Mouse (Mus musculus) kidney, postnatal 0 days (tissue): ENCODE measurements around the gene Olfr1234. TPM values are rescaled to one million over a fixed set of nuclear protein-coding genes. Genes with fewer than 3 reads are reported as not detected.

ENCODE experiments used
- ATAC-seq: fragments of 200-750 bp; cut with Nextera tagmentation; replicated peaks from 2 replicates; pipeline ENCODE4 v1.8.0; 2017; ENCODE audit warnings: low read depth, moderate number of reproducible peaks, moderate TSS enrichment, moderate library complexity; ENCODE audit not compliant: low FRiP score
- DNase-seq: peaks from one replicate; pipeline ENCODE4 v3.0.0-alpha.2; 2016; ENCODE audit warnings: low spot score
- H3K27ac ChIP-seq: fragments of 300-500 bp; sonication (generic); 2 replicates; pipeline ENCODE4 v1.5.1; 2014; ENCODE audit warnings: mild to moderate bottlenecking
- H3K27me3 ChIP-seq: fragments of 300-500 bp; sonication (generic); 2 replicates; pipeline ENCODE4 v1.6.1; 2014; ENCODE audit warnings: low read length, mixed read lengths; ENCODE audit not compliant: insufficient read depth
- H3K36me3 ChIP-seq: fragments of 300-500 bp; sonication (generic); 2 replicates; pipeline ENCODE4 v1.6.1; 2014; ENCODE audit warnings: low read length, mixed read lengths; ENCODE audit not compliant: insufficient read depth
- H3K4me1 ChIP-seq: fragments of 300-500 bp; sonication (generic); replicated peaks from 2 replicates; pipeline ENCODE4 v1.6.1; 2014; ENCODE audit warnings: antibody characterized with exemption, low read length, mixed read lengths; ENCODE audit not compliant: insufficient read depth
- H3K4me2 ChIP-seq: fragments of 300-500 bp; sonication (generic); 2 replicates; pipeline ENCODE4 v1.6.1; 2014; ENCODE audit warnings: mild to moderate bottlenecking, low read length, moderate library complexity, mixed read lengths
- H3K4me3 ChIP-seq: fragments of 300-500 bp; sonication (generic); replicated peaks from 2 replicates; pipeline ENCODE4 v1.5.1; 2014; ENCODE audit warnings: low read depth, low read length
- H3K9ac ChIP-seq: fragments of 300-500 bp; sonication (generic); 2 replicates; pipeline ENCODE4 v1.6.1; 2014; ENCODE audit warnings: low read depth, low read length
- H3K9me3 ChIP-seq: fragments of 300-500 bp; sonication (generic); replicated peaks from 2 replicates; pipeline ENCODE4 v1.6.1; 2016; ENCODE audit warnings: low read length, inconsistent platforms, mixed read lengths
- CTCF ChIP-seq: IDR thresholded peaks from 2 replicates; pipeline ENCODE4 v1.5.1; 2016; ENCODE audit warnings: antibody characterized with exemption, low read depth, mild to moderate bottlenecking, moderate library complexity
- WGBS: fragments of 180-500 bp; shearing (Covaris S2); extraction: QIAGEN DNeasy Blood & Tissue Kit; methylation state at CpG from one replicate; pipeline ENCODE4 v1.1.7; 2014; 5-methylcytosine and 5-hydroxymethylcytosine counted together
- polyA plus RNA-seq: library from polyadenylated mRNA; unstranded; fragments of >200 nt; fragmentation: Nextera tagmentation; extraction: Ambion mirVana; gene quantifications from 2 replicates; pipeline ENCODE4 v1.2.1, GENCODE M21; 2015

Olfr1234 gene
- not detected in 2 replicates for polyA plus RNA-seq

GRCm38 (mm10) chr2:89364765-89365164, at the start of gene Olfr1234:
Gene Olfr1234, minus strand, starts transcription at chr2:89364865.
- H3K36me3 ChIP-seq: no peaks in the 10 kb centered on the region
- no peaks in the 10 kb centered on the region for H3K27me3 ChIP-seq
- ATAC-seq (no peak), DNase-seq (no peak)
- H3K9ac ChIP-seq: no peak within 1 kb of the TSS
- no peaks in the 10 kb centered on the region for H3K4me1 ChIP-seq
- no peak for TF ChIP-seq CTCF
- no peak within 1 kb of the TSS for H3K4me3 ChIP-seq
- no peak within 1 kb of the TSS for H3K4me2 ChIP-seq
- H3K27ac ChIP-seq: no peak within 1 kb of the TSS
- 89% methylated on average over 4 of the region's 4 CpGs for WGBS
- no peaks in the 10 kb centered on the region for H3K9me3 ChIP-seq

GRCm38 (mm10) chr2:89409576-89409975, 44.9 kb upstream of the Olfr1234 start, which contains the start of gene Olfr1238:
Gene Olfr1238, minus strand, starts transcription at chr2:89409676.
- Histone ChIP-seq H3K4me2 (no peak within 1 kb of the TSS), H3K36me3 (no peaks in the 10 kb centered on the region), H3K4me3 (no peak within 1 kb of the TSS), H3K9me3 (no peaks in the 10 kb centered on the region), H3K4me1 (no peaks in the 10 kb centered on the region), H3K27ac (no peak within 1 kb of the TSS), H3K9ac (no peak within 1 kb of the TSS), H3K27me3 (no peaks in the 10 kb centered on the region)
- DNase-seq (no peak), ATAC-seq (no peak)
- WGBS: 92% methylated on average over 2 of the region's 2 CpGs
- no peak for TF ChIP-seq CTCF

GRCm38 (mm10) chr2:89400882-89401281, 36.2 kb upstream of the Olfr1234 start:
- no peaks in the 10 kb centered on the region for H3K4me1 ChIP-seq
- no peaks in the 10 kb centered on the region for H3K36me3 ChIP-seq
- 85% methylated on average over 1 of the region's 1 CpGs for WGBS
- no peak overlapping the region for H3K4me3 ChIP-seq
- no peak overlapping the region for H3K4me2 ChIP-seq
- no peak for TF ChIP-seq CTCF
- H3K9ac ChIP-seq: no peak overlapping the region
- H3K27me3 ChIP-seq: no peaks in the 10 kb centered on the region
- ATAC-seq (no peak), DNase-seq (no peak)
- no peaks in the 10 kb centered on the region for H3K9me3 ChIP-seq
- H3K27ac ChIP-seq: no peak overlapping the region

GRCm38 (mm10) chr2:89342298-89342697, 22.4 kb downstream of the Olfr1234 start, which contains the start of gene Olfr1233:
Gene Olfr1233, minus strand, starts transcription at chr2:89342398.
- H3K4me3 ChIP-seq: no peak within 1 kb of the TSS
- DNase-seq: no peak
- no peaks in the 10 kb centered on the region for H3K9me3 ChIP-seq
- H3K27me3 ChIP-seq: no peaks in the 10 kb centered on the region
- no peak within 1 kb of the TSS for H3K9ac ChIP-seq
- no peak within 1 kb of the TSS for H3K27ac ChIP-seq
- H3K4me2 ChIP-seq: no peak within 1 kb of the TSS
- ATAC-seq: no peak
- TF ChIP-seq CTCF: no peak
- no peaks in the 10 kb centered on the region for H3K36me3 ChIP-seq
- no peaks in the 10 kb centered on the region for H3K4me1 ChIP-seq

GRCm38 (mm10) chr2:89329575-89329974, 35.1 kb downstream of the Olfr1234 start, which contains the start of gene Olfr1232:
Gene Olfr1232, minus strand, starts transcription at chr2:89329675.
- no peaks in the 10 kb centered on the region for H3K4me1 ChIP-seq
- no peak within 1 kb of the TSS for H3K9ac ChIP-seq
- H3K9me3 ChIP-seq: no peaks in the 10 kb centered on the region
- no peak within 1 kb of the TSS for H3K27ac ChIP-seq
- H3K36me3 ChIP-seq: no peaks in the 10 kb centered on the region
- no peak within 1 kb of the TSS for H3K4me2 ChIP-seq
- DNase-seq (no peak), ATAC-seq (no peak)
- TF ChIP-seq CTCF: no peak
- H3K27me3 ChIP-seq: no peaks in the 10 kb centered on the region
- no peak within 1 kb of the TSS for H3K4me3 ChIP-seq

Other genes starting within 250 kb of the Olfr1234 start
- not detected in 2 replicates for gene Olfr1221, start 247.6 kb downstream of the Olfr1234 start, polyA plus RNA-seq
- not detected in 2 replicates for gene Olfr1222, start 231.8 kb downstream of the Olfr1234 start, polyA plus RNA-seq
- gene Olfr1223, start 213.3 kb downstream of the Olfr1234 start, polyA plus RNA-seq: not detected in 2 replicates
- not detected in 2 replicates for gene Olfr1224-ps1, start 200.8 kb downstream of the Olfr1234 start, polyA plus RNA-seq
- gene Olfr1225, start 190.2 kb downstream of the Olfr1234 start, polyA plus RNA-seq: not detected in 2 replicates
- not detected in 2 replicates for gene Olfr1226, start 164.8 kb downstream of the Olfr1234 start, polyA plus RNA-seq
- not detected in 2 replicates for gene Olfr1228, start 110.8 kb downstream of the Olfr1234 start, polyA plus RNA-seq
- not detected in 2 replicates for gene Olfr1229, start 76.9 kb downstream of the Olfr1234 start, polyA plus RNA-seq
- gene Olfr1230, start 67.6 kb downstream of the Olfr1234 start, polyA plus RNA-seq: not detected in 2 replicates
- gene Olfr1231, start 57.8 kb downstream of the Olfr1234 start, polyA plus RNA-seq: not detected in 2 replicates
- not detected in 2 replicates for gene Olfr1232, start 35.2 kb downstream of the Olfr1234 start, polyA plus RNA-seq
- not detected in 2 replicates for gene Olfr1233, start 22.5 kb downstream of the Olfr1234 start, polyA plus RNA-seq
- not detected in 2 replicates for gene Olfr1238, start 44.8 kb upstream of the Olfr1234 start, polyA plus RNA-seq
- gene Olfr1239, start 55.5 kb upstream of the Olfr1234 start, polyA plus RNA-seq: not detected in 2 replicates
- gene Olfr1240, start 78.1 kb upstream of the Olfr1234 start, polyA plus RNA-seq: not detected in 2 replicates
- gene Olfr1241, start 122.3 kb upstream of the Olfr1234 start, polyA plus RNA-seq: not detected in 2 replicates
- not detected in 2 replicates for gene Olfr1242, start 133.5 kb upstream of the Olfr1234 start, polyA plus RNA-seq
- gene Olfr1243, start 166.6 kb upstream of the Olfr1234 start, polyA plus RNA-seq: not detected in 2 replicates
- gene Olfr1245, start 213.6 kb upstream of the Olfr1234 start, polyA plus RNA-seq: not detected in 2 replicates
- gene Olfr1246, start 228.3 kb upstream of the Olfr1234 start, polyA plus RNA-seq: not detected in 2 replicates
- not detected in 2 replicates for gene Olfr1247, start 249.3 kb upstream of the Olfr1234 start, polyA plus RNA-seq